Mouse (Mus musculus): ENCODE measurements at regions not wholly inside any gene's neighbourhood (a gene's known extent, or its start where the extent isn't known, plus 50 kb on each side); places are given as distances from the start of the nearest gene placed in this dataset.

DNA sequence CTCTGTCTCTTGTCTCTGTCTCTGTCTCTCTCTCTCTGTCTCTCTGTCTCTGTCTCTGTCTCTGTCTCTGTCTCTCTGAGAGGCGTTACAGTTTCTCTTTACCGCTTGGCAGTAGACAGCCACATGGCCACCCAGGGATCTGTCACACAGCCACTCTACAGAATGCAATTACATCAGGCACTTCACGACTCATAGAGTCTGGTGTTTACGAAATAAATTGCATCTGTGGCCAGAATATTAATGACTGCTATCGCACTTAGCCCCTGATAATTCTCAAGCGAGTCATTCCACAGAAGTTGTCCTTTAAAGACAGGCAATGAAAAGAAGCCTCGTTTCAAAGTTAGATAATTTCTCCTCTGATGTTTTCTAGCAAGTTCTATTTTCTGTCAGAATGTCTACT, 170.9 kb upstream of the Phyhipl start:
- Histone ChIP-seq H3K4me3 (ENCODE audit: low read depth, low read length) (no peak overlapping the region), H3K4me1 (ENCODE audit: control insufficient read depth, insufficient read depth, low read length) (no peaks in the 10 kb centered on the region), H3K27ac (ENCODE audit: low read depth, low read length) (no peak overlapping the region), H3K4me2 (ENCODE audit: low read length) (no peak overlapping the region), H3K36me3 (ENCODE audit: control insufficient read depth, insufficient read depth, low read length) (no peaks in the 10 kb centered on the region), H3K9me3 (replicated peaks; ENCODE audit: control insufficient read depth, low read length) (no peaks in the 10 kb centered on the region), H3K9ac (ENCODE audit: low read length) (no peak overlapping the region), H3K27me3 (replicated peaks; ENCODE audit: control insufficient read depth, insufficient read depth, low read length) (no peaks in the 10 kb centered on the region)
- ATAC-seq (peak; percentile 54; the same call in 1 of the 2 replicates), DNase-seq (ENCODE audit: low spot score) (peak; percentile 71)
- 35% methylated on average over 7 of the region's 7 CpGs for WGBS

DNA sequence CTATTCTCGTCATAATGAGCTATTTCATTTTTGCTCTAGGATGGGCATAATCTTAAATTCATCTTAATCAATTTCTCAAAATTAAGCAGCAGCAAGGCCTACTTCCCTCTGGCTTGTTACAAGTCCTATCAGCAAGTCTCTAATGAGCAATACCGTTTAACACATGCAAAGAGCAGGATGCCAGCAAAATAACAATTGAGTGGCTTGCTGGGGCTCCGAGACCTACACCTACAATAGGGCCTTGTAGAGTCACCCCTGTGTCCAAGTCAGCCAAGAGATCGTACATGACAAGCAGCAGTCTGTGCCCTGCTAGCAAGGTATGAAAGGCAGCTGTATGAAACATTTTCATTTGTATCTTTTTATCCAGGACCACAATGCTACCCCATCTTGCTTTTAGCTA, 169.7 kb upstream of the Phyhipl start:
- Histone ChIP-seq H3K27ac (ENCODE audit: low read depth, low read length) (no peak overlapping the region), H3K4me3 (ENCODE audit: low read depth, low read length) (no peak overlapping the region), H3K9ac (ENCODE audit: low read length) (no peak overlapping the region), H3K9me3 (replicated peaks; ENCODE audit: control insufficient read depth, low read length) (no peaks in the 10 kb centered on the region), H3K4me1 (ENCODE audit: control insufficient read depth, insufficient read depth, low read length) (no peaks in the 10 kb centered on the region), H3K27me3 (replicated peaks; ENCODE audit: control insufficient read depth, insufficient read depth, low read length) (no peaks in the 10 kb centered on the region), H3K4me2 (ENCODE audit: low read length) (no peak overlapping the region), H3K36me3 (ENCODE audit: control insufficient read depth, insufficient read depth, low read length) (no peaks in the 10 kb centered on the region)
- ATAC-seq (no peak), DNase-seq (ENCODE audit: low spot score) (no peak)
- WGBS = 66% methylated on average over 4 of the region's 4 CpGs

DNA sequence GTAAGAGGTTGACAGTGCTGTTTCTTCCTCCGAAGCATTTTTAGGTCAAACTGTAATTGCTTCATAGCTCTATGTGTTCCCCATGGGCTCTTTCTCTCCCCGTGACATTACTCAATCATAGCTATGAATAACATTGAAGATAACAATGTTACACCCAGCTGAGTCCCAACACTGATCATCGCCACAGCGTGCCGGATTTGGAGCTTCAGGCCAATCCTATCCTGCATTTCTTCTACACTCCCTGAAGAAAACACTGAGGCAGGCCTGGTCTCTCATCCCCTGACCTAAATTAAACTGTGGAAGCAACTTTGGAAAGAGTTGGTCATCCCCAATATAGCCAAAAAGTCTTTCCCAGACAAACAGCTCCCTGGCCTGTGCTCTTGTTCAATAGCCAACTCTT, 168.7 kb upstream of the Phyhipl start:
- Histone ChIP-seq H3K9me3 (replicated peaks; ENCODE audit: control insufficient read depth, low read length) (no peaks in the 10 kb centered on the region), H3K4me2 (ENCODE audit: low read length) (no peak overlapping the region), H3K27ac (ENCODE audit: low read depth, low read length) (no peak overlapping the region), H3K9ac (ENCODE audit: low read length) (no peak overlapping the region), H3K4me3 (ENCODE audit: low read depth, low read length) (no peak overlapping the region), H3K27me3 (replicated peaks; ENCODE audit: control insufficient read depth, insufficient read depth, low read length) (no peaks in the 10 kb centered on the region), H3K4me1 (ENCODE audit: control insufficient read depth, insufficient read depth, low read length) (no peaks in the 10 kb centered on the region), H3K36me3 (ENCODE audit: control insufficient read depth, insufficient read depth, low read length) (no peaks in the 10 kb centered on the region)
- DNase-seq (ENCODE audit: low spot score) (no peak), ATAC-seq (no peak)
- WGBS = 90% methylated on average over 5 of the region's 5 CpGs

DNA sequence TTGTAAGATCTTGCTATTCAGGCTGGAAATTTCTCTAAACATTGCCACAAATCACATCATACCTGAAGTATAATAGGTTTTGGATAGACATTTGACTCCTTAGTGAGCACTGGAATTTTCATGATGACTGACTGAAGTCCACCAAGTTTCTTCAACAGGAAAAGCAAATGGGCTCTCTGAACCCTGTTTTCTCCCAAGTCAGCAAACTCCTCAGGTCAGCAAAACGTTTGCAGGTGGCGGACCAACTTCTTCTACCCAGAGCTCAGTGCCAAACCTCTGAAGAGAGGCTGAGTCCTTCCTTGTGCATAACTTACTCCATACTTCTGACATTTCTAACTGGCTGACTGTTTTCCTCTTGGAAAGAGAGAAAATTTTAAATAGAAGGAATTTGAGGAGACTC, 164.2 kb upstream of the Phyhipl start:
- Histone ChIP-seq H3K4me3 (ENCODE audit: low read depth, low read length) (no peak overlapping the region), H3K9ac (ENCODE audit: low read length) (no peak overlapping the region), H3K36me3 (ENCODE audit: control insufficient read depth, insufficient read depth, low read length) (no peaks in the 10 kb centered on the region), H3K27me3 (replicated peaks; ENCODE audit: control insufficient read depth, insufficient read depth, low read length) (no peaks in the 10 kb centered on the region), H3K4me2 (ENCODE audit: low read length) (no peak overlapping the region), H3K27ac (ENCODE audit: low read depth, low read length) (no peak overlapping the region), H3K9me3 (replicated peaks; ENCODE audit: control insufficient read depth, low read length) (no peaks in the 10 kb centered on the region), H3K4me1 (ENCODE audit: control insufficient read depth, insufficient read depth, low read length) (no peaks in the 10 kb centered on the region)
- ATAC-seq (no peak), DNase-seq (ENCODE audit: low spot score) (no peak)
- 82% methylated on average over 2 of the region's 2 CpGs for WGBS

DNA sequence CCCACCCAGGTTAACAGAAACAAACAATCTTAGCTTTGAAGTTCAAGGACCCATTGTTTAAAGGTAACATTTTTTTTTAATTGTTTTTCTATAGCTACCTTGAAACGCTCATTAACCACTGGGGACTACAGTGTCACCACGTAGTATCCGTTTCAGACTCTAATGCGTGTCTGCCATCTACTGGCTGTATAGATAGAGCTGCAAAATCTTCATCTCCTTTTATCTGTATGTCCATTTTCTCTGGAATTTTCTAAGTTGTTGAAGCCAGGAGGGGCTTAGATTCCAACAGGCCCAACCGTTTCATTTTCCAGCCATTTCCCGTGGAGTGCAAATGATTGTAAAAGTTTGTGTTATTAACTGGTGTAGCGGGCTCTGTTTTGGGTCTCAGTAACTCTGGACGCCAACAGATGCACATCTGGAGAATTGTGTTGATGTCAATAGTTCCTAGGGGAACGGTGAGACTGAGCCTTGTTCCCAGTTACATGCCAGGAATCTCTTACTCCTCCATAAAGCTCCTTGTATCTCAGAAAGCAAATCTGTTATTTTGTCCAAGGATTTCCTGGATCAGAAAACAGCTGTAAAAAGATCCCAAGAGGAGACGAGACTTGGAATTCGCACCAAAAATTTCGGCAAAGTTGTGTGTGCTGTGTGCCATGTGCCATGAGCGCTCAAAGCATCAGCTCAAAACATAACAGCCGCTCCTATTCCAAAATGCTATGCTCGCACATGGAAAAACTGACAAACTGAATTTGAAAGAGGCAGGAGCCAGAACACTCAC, 158.8 kb upstream of the Phyhipl start:
- no peak overlapping the region for H3K9ac ChIP-seq (ENCODE audit: low read length)
- no peak overlapping the region for H3K27ac ChIP-seq (ENCODE audit: low read depth, low read length)
- WGBS = 66% methylated on average over 15 of the region's 15 CpGs
- no peak overlapping the region for H3K4me3 ChIP-seq (ENCODE audit: low read depth, low read length)
- no peak overlapping the region for H3K4me2 ChIP-seq (ENCODE audit: low read length)
- H3K27me3 ChIP-seq (replicated peaks; ENCODE audit: control insufficient read depth, insufficient read depth, low read length) = no peaks in the 10 kb centered on the region
- H3K9me3 ChIP-seq (replicated peaks; ENCODE audit: control insufficient read depth, low read length) = no peaks in the 10 kb centered on the region
- H3K36me3 ChIP-seq (ENCODE audit: control insufficient read depth, insufficient read depth, low read length) = no peaks in the 10 kb centered on the region
- no peaks in the 10 kb centered on the region for H3K4me1 ChIP-seq (ENCODE audit: control insufficient read depth, insufficient read depth, low read length)
- peak; percentile 85 for DNase-seq (ENCODE audit: low spot score)
- peak; percentile 63 for ATAC-seq

DNA sequence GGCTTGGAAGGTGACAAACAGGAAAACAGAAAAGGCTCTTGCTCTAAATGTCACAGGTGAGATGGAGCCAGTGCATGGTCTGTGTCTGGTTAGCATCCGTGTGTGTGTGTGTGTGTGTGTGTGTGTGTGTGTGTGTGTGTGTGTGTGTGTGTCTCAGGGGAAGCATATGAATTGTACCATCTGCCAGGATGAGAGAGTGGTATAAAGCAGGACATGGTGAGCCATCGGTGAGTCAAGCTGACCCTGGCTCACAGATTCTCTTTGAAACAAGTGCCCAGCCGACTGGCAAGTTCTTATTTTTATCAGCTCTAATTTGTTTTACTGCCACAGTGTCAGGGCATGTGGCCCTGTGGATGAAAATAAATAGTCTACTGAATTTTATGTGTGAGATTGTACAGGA, 153.6 kb upstream of the Phyhipl start:
- Histone ChIP-seq H3K36me3 (ENCODE audit: control insufficient read depth, insufficient read depth, low read length) (no peaks in the 10 kb centered on the region), H3K27ac (ENCODE audit: low read depth, low read length) (no peak overlapping the region), H3K4me2 (ENCODE audit: low read length) (no peak overlapping the region), H3K4me3 (ENCODE audit: low read depth, low read length) (no peak overlapping the region), H3K4me1 (ENCODE audit: control insufficient read depth, insufficient read depth, low read length) (no peaks in the 10 kb centered on the region), H3K9ac (ENCODE audit: low read length) (no peak overlapping the region), H3K27me3 (replicated peaks; ENCODE audit: control insufficient read depth, insufficient read depth, low read length) (no peaks in the 10 kb centered on the region), H3K9me3 (replicated peaks; ENCODE audit: control insufficient read depth, low read length) (no peaks in the 10 kb centered on the region)
- DNase-seq (ENCODE audit: low spot score) (no peak), ATAC-seq (no peak)
- 74% methylated on average over 3 of the region's 3 CpGs for WGBS

DNA sequence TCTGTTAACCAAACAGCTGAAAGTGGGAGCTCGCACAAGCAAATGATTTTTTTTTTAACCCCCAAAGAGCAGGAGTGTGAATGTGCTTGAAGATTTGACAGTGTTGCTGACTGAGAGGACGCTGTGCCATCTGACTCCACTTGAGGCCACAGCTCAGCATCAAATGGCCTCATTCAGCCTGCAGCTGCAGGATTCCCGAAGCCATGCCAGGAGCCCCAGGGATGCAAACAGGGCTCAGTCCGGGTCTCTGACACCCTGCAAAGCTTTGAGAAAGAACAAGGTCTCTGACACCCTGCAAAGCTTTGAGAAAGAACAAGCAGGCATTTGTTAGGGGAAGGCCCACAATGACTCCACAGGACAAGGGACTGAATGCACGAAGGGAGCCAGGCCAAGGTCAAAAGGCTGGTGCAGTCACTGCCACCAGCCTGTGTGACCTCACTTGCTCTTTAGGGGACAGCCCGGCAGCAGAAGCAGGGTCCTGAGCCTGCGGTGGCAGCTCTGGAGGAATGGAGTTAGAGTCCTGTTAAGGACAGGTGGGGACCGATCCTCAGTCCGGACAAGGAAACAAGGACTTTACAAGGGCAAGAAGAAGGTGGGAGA, 151.1 kb upstream of the Phyhipl start:
- Histone ChIP-seq H3K4me2 (ENCODE audit: low read length) (no peak overlapping the region), H3K4me1 (ENCODE audit: control insufficient read depth, insufficient read depth, low read length) (no peaks in the 10 kb centered on the region), H3K4me3 (ENCODE audit: low read depth, low read length) (no peak overlapping the region), H3K9me3 (replicated peaks; ENCODE audit: control insufficient read depth, low read length) (no peaks in the 10 kb centered on the region), H3K27ac (ENCODE audit: low read depth, low read length) (no peak overlapping the region), H3K9ac (ENCODE audit: low read length) (no peak overlapping the region), H3K27me3 (replicated peaks; ENCODE audit: control insufficient read depth, insufficient read depth, low read length) (no peaks in the 10 kb centered on the region), H3K36me3 (ENCODE audit: control insufficient read depth, insufficient read depth, low read length) (no peaks in the 10 kb centered on the region)
- peak; percentile 42; the same call in 1 of the 2 replicates for ATAC-seq
- peak; percentile 51 for DNase-seq (ENCODE audit: low spot score)
- WGBS = 37% methylated on average over 9 of the region's 9 CpGs

DNA sequence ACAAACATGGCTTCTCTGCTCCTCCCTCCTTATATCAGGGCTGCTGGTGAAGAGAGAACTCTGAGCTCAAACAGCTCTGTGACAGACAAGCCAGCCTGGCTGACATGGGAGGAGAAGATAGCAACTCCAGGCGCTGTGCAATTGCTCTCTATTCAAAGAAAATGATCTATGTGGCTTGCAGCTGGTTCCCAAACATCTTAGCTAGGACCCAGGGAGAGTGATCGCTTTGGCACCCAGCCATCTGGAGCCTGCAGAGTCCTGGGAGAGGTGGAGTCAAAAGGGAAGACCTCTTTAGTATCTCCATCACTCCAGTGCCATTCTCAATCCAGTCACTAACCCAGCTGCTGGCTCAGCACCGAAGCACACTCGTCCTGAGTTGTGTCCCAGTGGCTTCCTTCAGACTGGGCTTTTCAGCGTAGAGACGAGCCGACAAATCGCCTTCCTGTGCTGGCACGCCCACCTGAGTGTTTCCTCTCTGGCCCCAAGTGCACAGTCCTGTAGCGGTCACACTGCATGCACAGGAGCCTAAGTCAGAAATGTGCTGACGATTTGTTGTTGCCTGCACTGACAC, 145.1 kb upstream of the Phyhipl start:
- ATAC-seq (peak; percentile 62), DNase-seq (ENCODE audit: low spot score) (peak; percentile 33)
- no peaks in the 10 kb centered on the region for H3K36me3 ChIP-seq (ENCODE audit: control insufficient read depth, insufficient read depth, low read length)
- H3K4me3 ChIP-seq (ENCODE audit: low read depth, low read length) = no peak overlapping the region
- no peaks in the 10 kb centered on the region for H3K27me3 ChIP-seq (replicated peaks; ENCODE audit: control insufficient read depth, insufficient read depth, low read length)
- peak overlapping the region; percentile 46; the same call in 1 of the 2 replicates for H3K27ac ChIP-seq (ENCODE audit: low read depth, low read length)
- no peak overlapping the region for H3K4me2 ChIP-seq (ENCODE audit: low read length)
- no peaks in the 10 kb centered on the region; the same call in none of the 2 replicates for H3K4me1 ChIP-seq (ENCODE audit: control insufficient read depth, insufficient read depth, low read length)
- no peak overlapping the region for H3K9ac ChIP-seq (ENCODE audit: low read length)
- no peaks in the 10 kb centered on the region for H3K9me3 ChIP-seq (replicated peaks; ENCODE audit: control insufficient read depth, low read length)
- WGBS = 73% methylated on average over 11 of the region's 11 CpGs

DNA sequence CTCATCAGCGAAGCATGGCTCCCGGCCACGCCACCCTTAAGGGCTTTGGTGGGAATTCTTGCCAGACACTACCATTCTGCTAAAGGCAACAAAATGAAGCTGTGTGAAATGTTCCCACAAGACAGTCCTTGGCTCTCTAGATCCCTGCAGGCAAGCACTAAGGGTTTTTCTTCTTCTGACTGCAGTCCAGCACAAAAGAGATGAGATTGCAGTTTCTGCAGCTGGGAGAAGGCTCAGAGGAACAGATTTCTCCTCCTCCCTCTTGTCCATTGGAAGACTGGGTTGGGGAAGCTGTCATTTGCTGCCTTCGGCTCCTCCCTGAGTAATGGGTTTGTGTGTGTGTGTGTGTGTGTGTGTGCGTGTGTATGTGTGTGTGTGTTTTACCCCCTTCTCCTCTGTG, 144.1 kb upstream of the Phyhipl start:
- ATAC-seq (0 out of 2 replicates have a peak, but pooled peaks have one; percentile 29), DNase-seq (ENCODE audit: low spot score) (no peak)
- Histone ChIP-seq H3K9me3 (replicated peaks; ENCODE audit: control insufficient read depth, low read length) (no peaks in the 10 kb centered on the region), H3K4me1 (ENCODE audit: control insufficient read depth, insufficient read depth, low read length) (no peaks in the 10 kb centered on the region; the same call in none of the 2 replicates), H3K27me3 (replicated peaks; ENCODE audit: control insufficient read depth, insufficient read depth, low read length) (no peaks in the 10 kb centered on the region), H3K4me2 (ENCODE audit: low read length) (no peak overlapping the region), H3K27ac (ENCODE audit: low read depth, low read length) (0 out of 2 replicates have a peak overlapping the region, but pooled peaks have one; percentile 33), H3K9ac (ENCODE audit: low read length) (no peak overlapping the region), H3K4me3 (ENCODE audit: low read depth, low read length) (no peak overlapping the region), H3K36me3 (ENCODE audit: control insufficient read depth, insufficient read depth, low read length) (no peaks in the 10 kb centered on the region)
- WGBS = 96% methylated on average over 5 of the region's 5 CpGs

All from forebrain, embryonic 14.5 days (tissue).